Mouse (Mus musculus): Measurements from ENCODE around the gene Eps15l1. TPM values are rescaled to one million over a fixed set of nuclear protein-coding genes. Genes with fewer than 3 reads are reported as not detected.

Gene Eps15l1
- 10 to 100 TPM in 1 of 2 experiments, 1 to 10 TPM in 1; 9.0 to 33.7 TPM for polyA plus RNA-seq (2012; fragmentation: generic; extraction: Trizol)

GRCm38 (mm10) chr8:72421362-72422335, at the start of gene Eps15l1:
Gene Eps15l1 (minus strand): TSS chr8:72421460.

GRCm38 (mm10) chr8:72443338-72443993, 22.2 kb upstream of the Eps15l1 start, which contains the start of the genes Calr3 and 1700030K09Rik:
Gene Calr3 (minus strand): TSS chr8:72443870.
Gene 1700030K09Rik (plus strand): TSS chr8:72443880.

GRCm38 (mm10) chr8:72318801-72319322, 102.4 kb downstream of the Eps15l1 start, which contains the start of gene Klf2:
Gene Klf2 (plus strand): TSS chr8:72319033.

GRCm38 (mm10) chr8:72305210-72305905, 115.9 kb downstream of the Eps15l1 start, which contains the start of gene Gm10282:
Gene Gm10282 (minus strand): TSS chr8:72305260.

Other genes with a start within 250 kb of the Eps15l1 start
- gene Hsh2d, start 231.8 kb downstream of the Eps15l1 start, polyA plus RNA-seq (2012; fragmentation: generic; extraction: Trizol), result under 1 TPM in 1 of 2 experiments, not detected in 1; 0.14 TPM
- under 1 TPM in 1 of 2 experiments, not detected in 1; 0.24 TPM for gene Cib3, start 208.6 kb downstream of the Eps15l1 start, polyA plus RNA-seq (2012; fragmentation: generic; extraction: Trizol)
- gene Gm11034, start 207.8 kb downstream of the Eps15l1 start, polyA plus RNA-seq (2012; fragmentation: generic; extraction: Trizol), result not detected
- 10 to 100 TPM; 15.2 to 63.8 TPM for gene Fam32a, start 201.7 kb downstream of the Eps15l1 start, polyA plus RNA-seq (2012; fragmentation: generic; extraction: Trizol)
- 10 to 100 TPM; 61.9 to 72.3 TPM for gene Ap1m1, start 181.4 kb downstream of the Eps15l1 start, polyA plus RNA-seq (2012; fragmentation: generic; extraction: Trizol)
- gene Gm10282, start 116.2 kb downstream of the Eps15l1 start, polyA plus RNA-seq (2012; fragmentation: generic; extraction: Trizol), result 100 to 1,000 TPM in 1 of 2 experiments, 10 to 100 TPM in 1; 26.6 to 220 TPM
- gene Klf2, start 102.4 kb downstream of the Eps15l1 start, polyA plus RNA-seq (2012; fragmentation: generic; extraction: Trizol), result 10 to 100 TPM in 1 of 2 experiments, 1 to 10 TPM in 1; 7.8 to 18.1 TPM
- gene Calr3, start 22.4 kb upstream of the Eps15l1 start, polyA plus RNA-seq (2012; fragmentation: generic; extraction: Trizol), result under 1 TPM; 0.76 to 0.90 TPM
- gene 1700030K09Rik, start 22.4 kb upstream of the Eps15l1 start, polyA plus RNA-seq (2012; fragmentation: generic; extraction: Trizol), result 10 to 100 TPM in 1 of 2 experiments, 1 to 10 TPM in 1; 4.3 to 10.3 TPM
- 10 to 100 TPM; 24.1 to 46.8 TPM for gene Cherp, start 53.8 kb upstream of the Eps15l1 start, polyA plus RNA-seq (2012; fragmentation: generic; extraction: Trizol)
- gene Slc35e1, start 71.2 kb upstream of the Eps15l1 start, polyA plus RNA-seq (2012; fragmentation: generic; extraction: Trizol), result 10 to 100 TPM; 10.6 to 19.4 TPM
- gene Med26, start 126.8 kb upstream of the Eps15l1 start, polyA plus RNA-seq (2012; fragmentation: generic; extraction: Trizol), result 1 to 10 TPM; 3.9 to 8.5 TPM
- 10 to 100 TPM; 31.0 to 69.0 TPM for gene Smim7, start 149.6 kb upstream of the Eps15l1 start, polyA plus RNA-seq (2012; fragmentation: generic; extraction: Trizol)
- 10 to 100 TPM in 1 of 2 experiments, 1 to 10 TPM in 1; 7.9 to 15.7 TPM for gene Tmem38a, start 150.6 kb upstream of the Eps15l1 start, polyA plus RNA-seq (2012; fragmentation: generic; extraction: Trizol)
- gene Nwd1, start 225.3 kb upstream of the Eps15l1 start, polyA plus RNA-seq (2012; fragmentation: generic; extraction: Trizol), result under 1 TPM; 0.04 to 0.13 TPM